Mouse (Mus musculus): ENCODE results near the gene Fez2. TPM values are rescaled to one million over a fixed set of nuclear protein-coding genes. Genes with fewer than 3 reads are reported as not detected.

Fez2 gene
- polyA plus RNA-seq, 1 experiment from 2014 or later: 51.0 TPM

DNA sequence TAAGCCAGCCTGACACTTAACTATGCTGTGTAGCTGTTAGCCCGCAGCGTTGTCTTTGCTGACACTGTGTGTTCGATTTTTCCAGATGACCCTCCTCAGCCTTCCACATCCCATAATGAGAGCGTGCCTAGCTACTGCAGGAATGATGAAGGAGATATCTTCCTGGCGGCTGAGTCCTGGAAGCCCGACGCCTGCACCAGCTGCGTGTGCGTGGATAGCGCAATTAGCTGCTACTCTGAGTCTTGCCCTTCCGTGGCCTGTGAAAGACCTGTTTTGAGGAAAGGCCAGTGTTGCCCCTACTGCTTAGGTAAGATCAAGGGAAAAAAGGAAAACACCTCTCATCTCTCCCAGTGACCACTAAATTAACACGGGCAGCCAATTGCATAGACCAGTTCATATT lies 63.1 kb downstream of the Fez2 start:
- H3K9ac ChIP-seq (replicated peaks; ENCODE audit: low read length): no peak overlapping the region
- ATAC-seq (ENCODE audit: low FRiP score, low TSS enrichment) (no peak), DNase-seq (peak; percentile 20)
- no peak overlapping the region for H3K4me2 ChIP-seq (ENCODE audit: low read length)
- no peaks in the 10 kb centered on the region for H3K36me3 ChIP-seq (ENCODE audit: control insufficient read depth, insufficient read depth, low read length)
- no peak overlapping the region for H3K4me3 ChIP-seq (replicated peaks; ENCODE audit: low read depth, low read length)
- no peaks in the 10 kb centered on the region for H3K27me3 ChIP-seq (ENCODE audit: control insufficient read depth, insufficient read depth, low read length)
- no peaks in the 10 kb centered on the region for H3K9me3 ChIP-seq (ENCODE audit: control insufficient read depth, low read length)
- 82% methylated on average over 12 of the region's 12 CpGs for WGBS
- no peak overlapping the region for H3K27ac ChIP-seq (replicated peaks; ENCODE audit: low read depth, low read length)
- H3K4me1 ChIP-seq (ENCODE audit: control insufficient read depth, insufficient read depth, low read length): no peaks in the 10 kb centered on the region

- WGBS: 82% methylated on average over 2 of the region's 2 CpGs
- Histone ChIP-seq H3K9ac (replicated peaks; ENCODE audit: low read length) (no peak overlapping the region), H3K4me2 (ENCODE audit: low read length) (no peak overlapping the region), H3K4me3 (replicated peaks; ENCODE audit: low read depth, low read length) (no peak overlapping the region), H3K4me1 (ENCODE audit: control insufficient read depth, insufficient read depth, low read length) (peaks cover 3% of the 10 kb centered on the region; the same call in 1 of the 2 replicates), H3K27ac (replicated peaks; ENCODE audit: low read depth, low read length) (no peak overlapping the region), H3K36me3 (ENCODE audit: control insufficient read depth, insufficient read depth, low read length) (no peaks in the 10 kb centered on the region), H3K27me3 (ENCODE audit: control insufficient read depth, insufficient read depth, low read length) (no peaks in the 10 kb centered on the region), H3K9me3 (ENCODE audit: control insufficient read depth, low read length) (no peaks in the 10 kb centered on the region)
- DNase-seq (no peak), ATAC-seq (ENCODE audit: low FRiP score, low TSS enrichment) (no peak)
These were observed 63.5 kb downstream of the Fez2 start for GRCm38 (mm10) chr17:78354411-78354810.

DNA sequence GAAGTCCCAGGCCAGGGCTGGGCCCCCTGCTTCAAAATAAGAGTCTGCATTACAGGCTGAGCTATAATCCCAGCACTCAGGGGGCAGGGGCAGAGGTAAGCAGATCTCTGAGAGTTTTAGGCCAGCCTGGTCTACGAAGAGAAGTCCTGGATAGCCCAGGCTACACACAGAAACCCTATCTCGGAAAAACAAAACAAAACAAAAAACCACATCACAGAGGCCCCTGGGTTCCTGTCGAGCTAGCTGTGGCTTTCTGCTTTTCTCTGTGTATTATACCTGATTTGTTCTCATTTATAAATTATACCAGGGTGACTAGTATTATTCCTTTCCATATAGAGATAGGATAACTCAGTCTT lies 65.5 kb downstream of the Fez2 start:
- Histone ChIP-seq H3K4me1 (ENCODE audit: control insufficient read depth, insufficient read depth, low read length) (peaks cover 3% of the 10 kb centered on the region; the same call in 1 of the 2 replicates), H3K27ac (replicated peaks; ENCODE audit: low read depth, low read length) (no peak overlapping the region), H3K4me3 (replicated peaks; ENCODE audit: low read depth, low read length) (no peak overlapping the region), H3K36me3 (ENCODE audit: control insufficient read depth, insufficient read depth, low read length) (no peaks in the 10 kb centered on the region), H3K4me2 (ENCODE audit: low read length) (no peak overlapping the region), H3K9me3 (ENCODE audit: control insufficient read depth, low read length) (no peaks in the 10 kb centered on the region), H3K9ac (replicated peaks; ENCODE audit: low read length) (no peak overlapping the region), H3K27me3 (ENCODE audit: control insufficient read depth, insufficient read depth, low read length) (no peaks in the 10 kb centered on the region)
- DNase-seq (no peak), ATAC-seq (ENCODE audit: low FRiP score, low TSS enrichment) (no peak)
- WGBS: 85% methylated on average over 3 of the region's 3 CpGs

GRCm38 (mm10) chr17:78351676-78352499 lies 66.1 kb downstream of the Fez2 start:
- ATAC-seq (ENCODE audit: low FRiP score, low TSS enrichment): no peak
- 84% methylated on average over 12 of the region's 12 CpGs for WGBS
- H3K4me3 ChIP-seq (replicated peaks; ENCODE audit: low read depth, low read length): no peak overlapping the region
- peaks cover 3% of the 10 kb centered on the region; the same call in 1 of the 2 replicates for H3K4me1 ChIP-seq (ENCODE audit: control insufficient read depth, insufficient read depth, low read length)
- H3K4me2 ChIP-seq (ENCODE audit: low read length): no peak overlapping the region
- H3K9ac ChIP-seq (replicated peaks; ENCODE audit: low read length): no peak overlapping the region
- no peaks in the 10 kb centered on the region for H3K27me3 ChIP-seq (ENCODE audit: control insufficient read depth, insufficient read depth, low read length)
- H3K36me3 ChIP-seq (ENCODE audit: control insufficient read depth, insufficient read depth, low read length): no peaks in the 10 kb centered on the region
- DNase-seq: no peak
- H3K27ac ChIP-seq (replicated peaks; ENCODE audit: low read depth, low read length): no peak overlapping the region
- no peaks in the 10 kb centered on the region for H3K9me3 ChIP-seq (ENCODE audit: control insufficient read depth, low read length)

GRCm38 (mm10) chr17:78347111-78347801 lies 70.7 kb downstream of the Fez2 start:
- Histone ChIP-seq H3K4me1 (ENCODE audit: control insufficient read depth, insufficient read depth, low read length) (peaks cover 3% of the 10 kb centered on the region; the same call in 1 of the 2 replicates), H3K36me3 (ENCODE audit: control insufficient read depth, insufficient read depth, low read length) (no peaks in the 10 kb centered on the region), H3K9me3 (ENCODE audit: control insufficient read depth, low read length) (no peaks in the 10 kb centered on the region), H3K4me3 (replicated peaks; ENCODE audit: low read depth, low read length) (no peak overlapping the region), H3K9ac (replicated peaks; ENCODE audit: low read length) (no peak overlapping the region), H3K27me3 (ENCODE audit: control insufficient read depth, insufficient read depth, low read length) (no peaks in the 10 kb centered on the region), H3K27ac (replicated peaks; ENCODE audit: low read depth, low read length) (no peak overlapping the region), H3K4me2 (ENCODE audit: low read length) (no peak overlapping the region)
- no peak for DNase-seq
- 96% methylated on average over 17 of the region's 17 CpGs for WGBS
- no peak for ATAC-seq (ENCODE audit: low FRiP score, low TSS enrichment)

DNA sequence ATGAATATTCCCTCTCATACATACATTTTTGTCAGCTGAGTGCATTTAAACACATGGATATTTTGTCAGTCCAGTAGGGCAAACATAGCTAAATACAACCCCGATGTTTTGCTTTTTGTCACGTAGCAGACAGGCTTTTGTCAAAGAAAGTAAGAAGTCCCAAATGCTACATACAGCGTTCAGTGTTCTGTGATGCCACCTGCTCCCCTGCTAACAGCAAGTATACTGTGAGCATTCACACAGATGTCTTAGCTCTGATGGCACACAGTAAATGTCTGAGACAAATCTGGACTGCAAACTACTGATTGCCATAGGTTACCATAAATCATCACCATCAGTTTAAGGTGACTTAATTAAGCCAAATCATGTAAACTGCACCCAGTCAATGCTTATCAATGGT lies 74.3 kb downstream of the Fez2 start:
- 92% methylated on average over 3 of the region's 3 CpGs for WGBS
- ATAC-seq (ENCODE audit: low FRiP score, low TSS enrichment): no peak

DNA sequence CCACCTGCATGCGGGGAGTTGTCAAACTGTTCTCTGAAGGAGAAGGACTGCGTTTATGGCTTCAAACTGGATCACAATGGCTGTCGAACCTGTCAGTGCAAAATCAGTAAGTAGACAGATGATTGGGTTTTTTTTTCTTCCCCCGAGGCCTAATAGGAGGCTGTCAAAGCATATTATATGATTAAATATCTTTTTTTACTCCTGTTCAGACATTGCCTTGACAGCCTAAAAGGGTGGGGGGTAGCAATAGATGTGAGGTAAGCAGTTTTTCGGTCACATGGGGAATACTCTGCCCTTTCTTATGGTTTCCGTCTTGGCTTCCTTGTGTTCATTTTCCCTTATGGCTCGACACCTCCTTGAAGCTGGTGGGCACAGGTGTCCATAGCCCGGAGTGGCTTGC lies 82.7 kb downstream of the Fez2 start:
- H3K4me2 ChIP-seq (ENCODE audit: low read length): no peak overlapping the region
- no peaks in the 10 kb centered on the region for H3K27me3 ChIP-seq (ENCODE audit: control insufficient read depth, insufficient read depth, low read length)
- no peaks in the 10 kb centered on the region for H3K9me3 ChIP-seq (ENCODE audit: control insufficient read depth, low read length)
- no peak for ATAC-seq (ENCODE audit: low FRiP score, low TSS enrichment)
- no peak overlapping the region for H3K4me3 ChIP-seq (replicated peaks; ENCODE audit: low read depth, low read length)
- no peak overlapping the region for H3K27ac ChIP-seq (replicated peaks; ENCODE audit: low read depth, low read length)
- no peaks in the 10 kb centered on the region for H3K36me3 ChIP-seq (ENCODE audit: control insufficient read depth, insufficient read depth, low read length)
- H3K4me1 ChIP-seq (ENCODE audit: control insufficient read depth, insufficient read depth, low read length): no peaks in the 10 kb centered on the region
- 77% methylated on average over 8 of the region's 8 CpGs for WGBS
- no peak for DNase-seq
- H3K9ac ChIP-seq (replicated peaks; ENCODE audit: low read length): no peak overlapping the region

More for the DNA sequence above, 74.3 kb downstream of the Fez2 start:
- H3K9me3 ChIP-seq (ENCODE audit: control insufficient read depth, low read length): no peaks in the 10 kb centered on the region
- no peak overlapping the region for H3K9ac ChIP-seq (replicated peaks; ENCODE audit: low read length)
- H3K27me3 ChIP-seq (ENCODE audit: control insufficient read depth, insufficient read depth, low read length): no peaks in the 10 kb centered on the region
- no peaks in the 10 kb centered on the region for H3K4me1 ChIP-seq (ENCODE audit: control insufficient read depth, insufficient read depth, low read length)
- H3K4me2 ChIP-seq (ENCODE audit: low read length): no peak overlapping the region
- H3K36me3 ChIP-seq (ENCODE audit: control insufficient read depth, insufficient read depth, low read length): no peaks in the 10 kb centered on the region
- no peak overlapping the region for H3K27ac ChIP-seq (replicated peaks; ENCODE audit: low read depth, low read length)
- no peak overlapping the region for H3K4me3 ChIP-seq (replicated peaks; ENCODE audit: low read depth, low read length)
- DNase-seq: no peak

GRCm38 (mm10) chr17:78333275-78333674 lies 84.7 kb downstream of the Fez2 start:
- Histone ChIP-seq H3K4me3 (replicated peaks; ENCODE audit: low read depth, low read length) (no peak overlapping the region), H3K36me3 (ENCODE audit: control insufficient read depth, insufficient read depth, low read length) (no peaks in the 10 kb centered on the region), H3K4me2 (ENCODE audit: low read length) (no peak overlapping the region), H3K27ac (replicated peaks; ENCODE audit: low read depth, low read length) (no peak overlapping the region), H3K9ac (replicated peaks; ENCODE audit: low read length) (no peak overlapping the region), H3K4me1 (ENCODE audit: control insufficient read depth, insufficient read depth, low read length) (no peaks in the 10 kb centered on the region), H3K9me3 (ENCODE audit: control insufficient read depth, low read length) (no peaks in the 10 kb centered on the region), H3K27me3 (ENCODE audit: control insufficient read depth, insufficient read depth, low read length) (no peaks in the 10 kb centered on the region)
- ATAC-seq (ENCODE audit: low FRiP score, low TSS enrichment) (no peak), DNase-seq (no peak)
- WGBS: 93% methylated on average over 10 of the region's 10 CpGs

GRCm38 (mm10) chr17:78331438-78331837 lies 86.5 kb downstream of the Fez2 start:
- Histone ChIP-seq H3K9me3 (ENCODE audit: control insufficient read depth, low read length) (no peaks in the 10 kb centered on the region), H3K27me3 (ENCODE audit: control insufficient read depth, insufficient read depth, low read length) (no peaks in the 10 kb centered on the region), H3K27ac (replicated peaks; ENCODE audit: low read depth, low read length) (no peak overlapping the region), H3K4me3 (replicated peaks; ENCODE audit: low read depth, low read length) (no peak overlapping the region), H3K9ac (replicated peaks; ENCODE audit: low read length) (no peak overlapping the region), H3K4me2 (ENCODE audit: low read length) (no peak overlapping the region), H3K36me3 (ENCODE audit: control insufficient read depth, insufficient read depth, low read length) (no peaks in the 10 kb centered on the region), H3K4me1 (ENCODE audit: control insufficient read depth, insufficient read depth, low read length) (no peaks in the 10 kb centered on the region)
- DNase-seq (no peak), ATAC-seq (ENCODE audit: low FRiP score, low TSS enrichment) (no peak)
- 80% methylated on average over 8 of the region's 8 CpGs for WGBS
